ENCODE assay signal across 8 mouse cellular contexts in genomic region chr5:96965029-96965403, GRCm38 (mm10). TPM values are rescaled to one million over a fixed set of nuclear protein-coding genes. Genes with fewer than 3 reads are reported as not detected.
DNase-seq lines count a peak whose midpoint lies in the region; ATAC-seq and TF ChIP-seq lines count a peak whose summit lies in the region.

No protein-coding gene starts in this region.

- no peaks in the 10 kb centered on the region for H3K9me3 ChIP-seq in forebrain, embryonic 10.5 days
- no peaks in the 10 kb centered on the region for H3K9me3 ChIP-seq in intestine, embryonic 15.5 days
- H3K9me3 ChIP-seq in midbrain, embryonic 14.5 days (ENCODE audit: control insufficient read depth, low read length), result no peaks in the 10 kb centered on the region

- H3K36me3 ChIP-seq in forebrain, embryonic 10.5 days (replicated peaks), result no peaks in the 10 kb centered on the region
- no peaks in the 10 kb centered on the region for H3K36me3 ChIP-seq in intestine, embryonic 15.5 days
- no peaks in the 10 kb centered on the region for H3K36me3 ChIP-seq in midbrain, embryonic 14.5 days (ENCODE audit: control insufficient read depth, insufficient read depth, low read length)

- H3K4me2 ChIP-seq in intestine, embryonic 15.5 days (replicated peaks), result peak overlapping the region; percentile 44
- H3K4me2 ChIP-seq in midbrain, embryonic 14.5 days (ENCODE audit: low read length), result peak overlapping the region; percentile 31; the same call in 1 of the 2 replicates

- H3K27ac ChIP-seq in forebrain, embryonic 10.5 days, result peak overlapping the region; percentile 79
- peak overlapping the region; percentile 77 for H3K27ac ChIP-seq in intestine, embryonic 15.5 days
- no peak overlapping the region for H3K27ac ChIP-seq in midbrain, embryonic 14.5 days (replicated peaks; ENCODE audit: low read depth, low read length)
- H3K27ac ChIP-seq in cerebellum, adult 2 months (ENCODE audit: insufficient read depth, low read length), result no peak overlapping the region

- WGBS in forebrain, embryonic 10.5 days, result 48% methylated on average over 2 of the region's 2 CpGs
- WGBS in intestine, embryonic 15.5 days, result 58% methylated on average over 2 of the region's 2 CpGs
- WGBS in midbrain, embryonic 14.5 days, result 57% methylated on average over 2 of the region's 2 CpGs
- WGBS in cerebellum, adult 2 months, result 64% methylated on average over 2 of the region's 2 CpGs

- no peak for TF ChIP-seq CTCF in cerebellum, adult 2 months (IDR thresholded peaks at IDR 0.05; ENCODE audit: borderline replicate concordance, insufficient read depth, low read depth, low read length)

- H3K4me3 ChIP-seq in forebrain, embryonic 10.5 days, result peak overlapping the region; percentile 32; the same call in 1 of the 2 replicates
- H3K4me3 ChIP-seq in intestine, embryonic 15.5 days (replicated peaks), result no peak overlapping the region
- H3K4me3 ChIP-seq in midbrain, embryonic 14.5 days (replicated peaks; ENCODE audit: low read depth, low read length), result no peak overlapping the region
- H3K4me3 ChIP-seq in cerebellum, adult 2 months (replicated peaks; ENCODE audit: insufficient read depth, low read depth, low read length), result no peak overlapping the region

- DNase-seq in kidney, adult 9 months, result peak; percentile 42
- DNase-seq in kidney, postnatal 4 days, result no peak
- DNase-seq in forebrain, embryonic 10.5 days (ENCODE audit: extremely low spot score, low spot score), result no peak
- DNase-seq in midbrain, embryonic 14.5 days, result no peak
- no peak for DNase-seq in left cerebral cortex, adult 18-20 months (ENCODE audit: low spot score in 2 of 2)
- DNase-seq in cerebellum, adult 2 months, result no peak
- no peak for DNase-seq in urinary bladder, postnatal 10 days (ENCODE audit: low spot score)

- peak; percentile 11; the same call in 1 of the 2 replicates for ATAC-seq in intestine, embryonic 15.5 days
- no peak; the same call in 1 of the 2 replicates for ATAC-seq in midbrain, embryonic 14.5 days (ENCODE audit: low FRiP score, low TSS enrichment)

- peaks cover 45% of the 10 kb centered on the region for H3K4me1 ChIP-seq in forebrain, embryonic 10.5 days
- H3K4me1 ChIP-seq in intestine, embryonic 15.5 days (replicated peaks), result 0 out of 2 replicates have a peak, but pooled peaks cover 10% of the 10 kb centered on the region
- H3K4me1 ChIP-seq in midbrain, embryonic 14.5 days (ENCODE audit: control insufficient read depth, insufficient read depth, low read length), result no peaks in the 10 kb centered on the region
- no peaks in the 10 kb centered on the region for H3K4me1 ChIP-seq in cerebellum, adult 2 months (ENCODE audit: control insufficient read depth, insufficient read depth, low read length)

- H3K27me3 ChIP-seq in forebrain, embryonic 10.5 days (ENCODE audit: poor library complexity, severe bottlenecking), result no peaks in the 10 kb centered on the region; the same call in 1 of the 2 replicates
- no peaks in the 10 kb centered on the region for H3K27me3 ChIP-seq in intestine, embryonic 15.5 days (replicated peaks)
- H3K27me3 ChIP-seq in midbrain, embryonic 14.5 days (ENCODE audit: control insufficient read depth, insufficient read depth, low read length), result no peaks in the 10 kb centered on the region
- no peaks in the 10 kb centered on the region for H3K27me3 ChIP-seq in cerebellum, adult 2 months (ENCODE audit: control insufficient read depth, insufficient read depth, low read length)

- TF ChIP-seq POLR2A in cerebellum, adult 2 months (IDR thresholded peaks at IDR 0.05; ENCODE audit: borderline replicate concordance, insufficient read depth, low read length), result no peak

- no peak overlapping the region for H3K9ac ChIP-seq in intestine, embryonic 15.5 days
- no peak overlapping the region for H3K9ac ChIP-seq in midbrain, embryonic 14.5 days (replicated peaks; ENCODE audit: low read length)

RNA-seq across cellular contexts. Expression of gene Bmp2k, which starts 32.5 kb away (rescaled TPM):
- 8.7 and 8.8 TPM in 2 replicates for polyA plus RNA-seq in forebrain, embryonic 10.5 days (2016; fragmentation: Nextera tagmentation; extraction: Ambion mirVana)
- polyA plus RNA-seq in intestine, embryonic 15.5 days (2015; fragmentation: Nextera tagmentation; extraction: Ambion mirVana), result 19.2 and 20.3 TPM in 2 replicates
- polyA plus RNA-seq in midbrain, embryonic 14.5 days (2014; fragmentation: Nextera tagmentation; extraction: Ambion mirVana), result 11.8 and 12.1 TPM in 2 replicates
- 10 to 100 TPM; 10.8 to 11.6 TPM for total RNA-seq in left cerebral cortex, adult 18-20 months (2021)
- 10.3 and 11.4 TPM in 2 replicates for polyA plus RNA-seq in cerebellum, adult 2 months (2012; rRNA removed)

Comparison
In these comparisons a context has a peak if more than half of its experiments do, and no peak if none do; other contexts are left out.
1. H3K27ac ChIP-seq: peak in forebrain, embryonic 10.5 days (single experiment) and intestine, embryonic 15.5 days (single experiment); none in midbrain, embryonic 14.5 days (single experiment) and cerebellum, adult 2 months (single experiment).